Mouse (Mus musculus) ovary, postnatal 36 days (tissue): ENCODE results near the gene Gucd1.

Experiments
- DNase-seq: peaks from one replicate; pipeline ENCODE4 v3.0.0; 2022; ENCODE audit warnings: low spot score, mixed read lengths

Gene Gucd1

GRCm38 (mm10) chr10:75318206-75318605 lies 199.6 kb downstream of the Gucd1 start:
- no peak for DNase-seq

DNA sequence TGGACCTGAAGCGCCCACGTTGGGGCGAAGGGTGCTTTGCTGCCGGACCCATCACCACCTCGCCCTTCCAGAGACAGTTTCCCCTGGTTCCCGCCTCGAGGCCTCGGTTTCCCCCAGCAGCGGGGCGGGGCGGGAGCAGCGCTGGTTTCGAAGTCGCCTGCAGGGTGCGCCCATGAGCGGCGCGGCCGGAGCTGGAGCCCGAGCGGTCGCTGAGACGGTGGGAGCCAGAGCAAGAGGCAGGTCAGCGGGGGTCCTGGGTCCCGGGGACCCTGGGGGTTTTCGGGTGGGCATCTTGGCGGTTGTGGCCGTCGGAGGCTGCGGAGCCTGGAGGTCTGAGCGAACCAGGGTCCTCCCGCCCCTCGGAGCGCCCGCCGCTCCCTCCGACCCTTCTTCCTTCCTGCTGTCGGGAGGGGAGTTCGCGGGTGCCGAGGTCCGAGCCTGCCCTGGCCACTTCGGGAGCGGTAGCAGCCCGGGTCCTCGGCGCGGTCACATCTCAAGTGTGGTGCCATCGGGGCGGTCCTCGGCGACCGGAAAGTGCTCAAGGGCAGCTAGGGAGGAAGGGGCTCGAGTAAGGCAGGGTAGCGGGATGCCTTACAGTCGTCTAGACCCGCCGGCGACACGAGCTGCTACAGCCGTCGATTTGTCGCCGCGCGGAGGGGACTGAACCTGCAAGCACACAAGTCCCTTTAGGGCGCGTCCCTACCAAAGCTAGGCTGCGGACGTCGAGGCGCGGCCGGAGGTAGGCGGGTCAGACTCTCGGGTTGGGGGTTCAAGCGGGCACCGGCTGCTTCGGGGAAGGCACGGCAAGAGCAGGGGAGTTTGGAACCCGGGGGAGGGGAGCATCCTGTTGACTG lies 200.6 kb downstream of the Gucd1 start:
- peak; percentile 69 for DNase-seq

GRCm38 (mm10) chr10:75316872-75316907 lies 201.1 kb downstream of the Gucd1 start, which contains the start of gene Adora2a:
Adora2a (plus strand) TSS chr10:75316877.
- DNase-seq = no peak

DNA sequence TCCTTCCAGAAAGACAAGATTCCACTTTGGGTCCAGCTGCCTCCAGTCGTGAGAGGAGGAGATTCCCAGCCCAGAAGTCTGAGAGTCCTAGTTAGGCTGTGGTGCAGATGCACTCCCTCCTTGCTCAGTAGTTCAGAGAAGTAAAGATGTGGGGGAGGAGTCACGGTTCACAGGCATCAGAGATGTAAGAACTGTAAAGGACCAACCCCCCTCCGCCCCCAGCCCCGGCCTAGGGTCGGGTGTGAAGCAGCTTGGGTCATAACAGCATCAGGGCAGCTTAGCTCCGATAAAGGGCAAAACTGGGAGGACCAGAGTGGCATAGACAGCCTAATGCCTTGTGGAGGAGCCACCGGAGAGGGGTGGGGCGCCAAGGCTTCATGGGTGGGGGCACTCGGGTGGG lies 201.3 kb downstream of the Gucd1 start:
- DNase-seq = no peak

- DNase-seq = no peak
These were observed 202.0 kb downstream of the Gucd1 start for GRCm38 (mm10) chr10:75315756-75316155.

DNA sequence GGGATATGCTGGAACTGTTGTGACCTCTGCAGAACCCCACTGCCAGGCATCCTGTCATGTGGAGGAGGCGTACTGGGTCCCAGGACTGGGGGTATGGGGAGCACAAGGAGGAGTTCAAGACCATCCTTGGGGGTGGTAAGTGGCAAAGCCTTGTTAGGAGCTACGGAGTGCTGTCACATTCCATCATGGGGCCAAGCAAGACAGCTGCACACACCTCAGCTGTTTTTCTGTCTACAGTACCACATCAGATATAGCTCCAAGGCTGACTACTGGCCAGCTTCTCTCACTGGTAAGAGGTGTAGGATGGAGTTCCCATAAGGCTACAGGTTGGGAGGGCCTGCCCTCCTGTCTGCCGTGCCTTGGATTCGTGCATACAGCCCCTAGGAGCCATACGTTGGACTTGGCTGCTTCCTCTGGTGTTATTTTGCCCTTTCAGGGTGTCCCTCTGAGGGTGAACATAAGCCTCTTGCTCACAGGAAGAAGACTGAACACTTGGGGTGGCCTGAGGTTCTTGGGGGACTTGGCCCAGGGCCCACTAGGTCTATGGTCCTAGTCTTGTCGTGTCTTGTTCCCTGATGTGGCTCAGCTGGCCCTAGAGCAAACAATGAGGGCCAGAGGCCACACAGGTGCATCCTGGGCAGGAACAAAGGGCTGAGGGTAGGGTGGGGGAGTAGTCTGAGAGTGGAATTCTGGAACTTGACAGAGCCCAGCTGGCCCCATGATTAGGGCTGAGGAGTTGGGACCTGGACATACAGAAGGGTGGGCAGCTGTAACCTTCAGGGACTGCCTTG lies 203.4 kb downstream of the Gucd1 start:
- no peak for DNase-seq

- DNase-seq = no peak
These were observed 205.4 kb downstream of the Gucd1 start for GRCm38 (mm10) chr10:75312361-75312760.

- DNase-seq = no peak
These were observed 210.6 kb downstream of the Gucd1 start for GRCm38 (mm10) chr10:75307130-75307529.

GRCm38 (mm10) chr10:75304413-75304812 lies 213.4 kb downstream of the Gucd1 start:
- no peak for DNase-seq

- no peak for DNase-seq
These were observed 213.7 kb downstream of the Gucd1 start for GRCm38 (mm10) chr10:75304049-75304405.

DNA sequence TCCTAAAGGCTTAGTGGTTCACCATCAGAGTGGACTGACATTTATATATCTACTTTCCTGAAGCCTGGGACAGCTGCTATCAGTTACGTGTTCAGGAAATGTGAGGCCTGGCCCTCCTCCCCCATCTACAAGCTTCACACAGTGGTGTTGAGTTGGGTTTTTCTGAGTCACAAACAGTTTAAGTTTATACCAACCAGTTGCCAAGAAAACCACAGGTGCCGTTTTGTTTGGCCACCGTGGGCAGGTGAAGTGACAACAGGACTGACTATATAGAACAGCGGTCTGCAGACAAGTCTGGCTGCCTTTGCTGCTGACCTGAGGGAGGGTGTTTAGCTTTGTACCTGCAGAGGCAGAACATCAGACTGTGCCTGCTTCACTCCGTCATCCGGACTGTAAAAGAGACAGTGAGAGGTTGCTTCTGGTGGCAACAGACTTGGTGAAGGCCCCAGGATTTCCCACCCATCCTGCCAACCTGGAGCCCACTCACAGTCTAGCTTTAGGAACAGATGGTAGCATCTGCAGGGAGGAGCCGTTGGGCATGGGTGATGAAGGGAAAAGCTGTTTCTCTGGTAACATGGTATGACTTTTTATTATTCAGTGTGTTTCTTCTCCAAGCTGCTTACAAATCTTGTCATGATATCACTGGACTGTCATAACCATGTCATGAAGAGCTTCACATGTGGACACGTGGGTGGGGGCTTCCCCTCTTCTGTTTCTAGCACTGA lies 214.3 kb downstream of the Gucd1 start:
- DNase-seq = no peak

DNA sequence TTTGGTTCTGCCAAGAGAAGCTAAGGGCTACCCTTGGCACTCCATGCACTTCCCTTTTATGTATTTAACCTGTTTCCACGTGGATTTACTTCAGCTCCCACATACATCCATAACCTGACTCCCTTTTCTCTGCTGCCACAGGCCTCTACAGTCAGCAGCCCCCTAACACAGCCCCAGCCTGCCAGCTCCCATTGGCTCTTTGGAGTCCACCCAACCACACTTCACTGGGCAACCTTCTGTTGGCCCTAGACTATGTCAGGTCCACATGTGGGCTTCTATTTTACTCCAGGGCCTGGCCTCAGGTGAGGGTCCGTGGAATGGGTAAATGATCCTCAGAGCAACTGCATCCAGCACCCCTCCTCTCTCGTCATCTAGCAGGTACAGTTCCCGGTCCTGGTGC lies 215.2 kb downstream of the Gucd1 start:
- no peak for DNase-seq

- no peak for DNase-seq
These were observed 215.8 kb downstream of the Gucd1 start for GRCm38 (mm10) chr10:75301937-75302336.

- no peak for DNase-seq
These were observed 216.5 kb downstream of the Gucd1 start for GRCm38 (mm10) chr10:75301195-75301806.
